Mouse (Mus musculus): ENCODE results near the gene 1110017D15Rik.

1110017D15Rik gene

GRCm38 (mm10) chr4:41517233-41517632 lies at the start of gene 1110017D15Rik:
Gene 1110017D15Rik (minus strand): TSS chr4:41517333.
- DNase-seq, result no peak

- DNase-seq, result peak; percentile 21
Observed at GRCm38 (mm10) chr4:41566123-41566522, 49.0 kb upstream of the 1110017D15Rik start.

GRCm38 (mm10) chr4:41563297-41563696 lies 46.2 kb upstream of the 1110017D15Rik start:
- no peak for DNase-seq

- DNase-seq, result no peak
Observed at GRCm38 (mm10) chr4:41557092-41557491, 40.0 kb upstream of the 1110017D15Rik start.

- DNase-seq, result no peak
Observed at GRCm38 (mm10) chr4:41556311-41556953, 39.3 kb upstream of the 1110017D15Rik start.

GRCm38 (mm10) chr4:41554994-41555663 lies 38.0 kb upstream of the 1110017D15Rik start:
- DNase-seq, result no peak

GRCm38 (mm10) chr4:41553116-41553515 lies 36.0 kb upstream of the 1110017D15Rik start:
- DNase-seq, result no peak

GRCm38 (mm10) chr4:41552529-41552928 lies 35.4 kb upstream of the 1110017D15Rik start:
- DNase-seq, result peak; percentile 76

- no peak for DNase-seq
Observed at GRCm38 (mm10) chr4:41547086-41547485, 30.0 kb upstream of the 1110017D15Rik start.

GRCm38 (mm10) chr4:41545985-41546384 lies 28.9 kb upstream of the 1110017D15Rik start:
- DNase-seq, result peak; percentile 71

GRCm38 (mm10) chr4:41542136-41542535 lies 25.0 kb upstream of the 1110017D15Rik start:
- DNase-seq, result no peak

- DNase-seq, result no peak
Observed at GRCm38 (mm10) chr4:41534866-41535265, 17.7 kb upstream of the 1110017D15Rik start.

- DNase-seq, result no peak
Observed at GRCm38 (mm10) chr4:41532420-41532819, 15.3 kb upstream of the 1110017D15Rik start.

GRCm38 (mm10) chr4:41527996-41528395 lies 10.9 kb upstream of the 1110017D15Rik start:
- peak; percentile 70 for DNase-seq

- no peak for DNase-seq
Observed at GRCm38 (mm10) chr4:41527076-41527475, 9.9 kb upstream of the 1110017D15Rik start.

- DNase-seq, result no peak
Observed at GRCm38 (mm10) chr4:41526553-41526952, 9.4 kb upstream of the 1110017D15Rik start.

GRCm38 (mm10) chr4:41524829-41525228 lies 7.7 kb upstream of the 1110017D15Rik start:
- DNase-seq, result no peak

- DNase-seq, result no peak
Observed at GRCm38 (mm10) chr4:41523839-41524238, 6.7 kb upstream of the 1110017D15Rik start.

- peak; percentile 77 for DNase-seq
Observed at GRCm38 (mm10) chr4:41522788-41523187, 5.7 kb upstream of the 1110017D15Rik start.

- no peak for DNase-seq
Observed at GRCm38 (mm10) chr4:41522136-41522535, 5.0 kb upstream of the 1110017D15Rik start.

GRCm38 (mm10) chr4:41520641-41521040 lies 3.5 kb upstream of the 1110017D15Rik start:
- no peak for DNase-seq

- no peak for DNase-seq
Observed at GRCm38 (mm10) chr4:41519195-41519594, 2.1 kb upstream of the 1110017D15Rik start.

- DNase-seq, result no peak
Observed at GRCm38 (mm10) chr4:41518349-41518748, 1.2 kb upstream of the 1110017D15Rik start.

GRCm38 (mm10) chr4:41513714-41514113 lies 3.4 kb downstream of the 1110017D15Rik start:
- DNase-seq, result no peak

GRCm38 (mm10) chr4:41513309-41513708 lies 3.8 kb downstream of the 1110017D15Rik start:
- no peak for DNase-seq

Measured in cerebellum, adult 9-10 months (tissue).